Mouse (Mus musculus) forebrain, embryonic 16.5 days (tissue): Measurements from ENCODE around the gene Dph5. TPM values are rescaled to one million over a fixed set of nuclear protein-coding genes. Genes with fewer than 3 reads are reported as not detected.
"Not testable (repeated sequence)": the region's sequence is repeated elsewhere in the genome, so short reads cannot be mapped to it uniquely, and the experiment has no call there.

Source experiments
- ATAC-seq: fragments of 200-750 bp; cut with Nextera tagmentation; 2 replicates; pipeline ENCODE4 v1.8.0; 2017; ENCODE audit warnings: mild to moderate bottlenecking, moderate library complexity
- H3K27ac ChIP-seq: fragments of 300-500 bp; sonication (generic); 2 replicates; pipeline ENCODE4 v1.5.1; 2014; ENCODE audit warnings: low read length, control low read depth
- H3K27me3 ChIP-seq: fragments of 300-500 bp; sonication (generic); replicated peaks from 2 replicates; pipeline ENCODE4 v1.6.1; 2014; ENCODE audit warnings: low read length; ENCODE audit not compliant: control insufficient read depth, insufficient read depth
- H3K36me3 ChIP-seq: fragments of 300-500 bp; sonication (generic); 2 replicates; pipeline ENCODE4 v1.6.1; 2014; ENCODE audit not compliant: control insufficient read depth, insufficient read depth
- H3K4me1 ChIP-seq: fragments of 300-500 bp; sonication (generic); replicated peaks from 2 replicates; pipeline ENCODE4 v1.6.1; 2014; ENCODE audit warnings: low read length; ENCODE audit not compliant: control insufficient read depth, insufficient read depth
- H3K4me2 ChIP-seq: fragments of 300-500 bp; sonication (generic); 2 replicates; pipeline ENCODE4 v1.6.1; 2014; ENCODE audit warnings: mild to moderate bottlenecking, low read length, control low read depth
- H3K4me3 ChIP-seq: fragments of 300-500 bp; sonication (generic); replicated peaks from 2 replicates; pipeline ENCODE4 v1.5.1; 2014; ENCODE audit warnings: mild to moderate bottlenecking, low read length, control low read depth
- H3K9ac ChIP-seq: fragments of 300-500 bp; sonication (generic); replicated peaks from 2 replicates; pipeline ENCODE4 v1.6.1; 2014; ENCODE audit warnings: low read depth, low read length, control low read depth
- H3K9me3 ChIP-seq: fragments of 300-500 bp; sonication (generic); 2 replicates; pipeline ENCODE4 v1.6.1; 2016; ENCODE audit warnings: low read length; ENCODE audit not compliant: control insufficient read depth
- WGBS: fragments of 180-500 bp; shearing (Covaris S2); extraction: QIAGEN DNeasy Blood & Tissue Kit; methylation state at CpG from one replicate; pipeline ENCODE4 v1.1.7; 2014; 5-methylcytosine and 5-hydroxymethylcytosine counted together
- polyA plus RNA-seq: library from polyadenylated mRNA; unstranded; fragments of >200 nt; fragmentation: Nextera tagmentation; extraction: Ambion mirVana; gene quantifications from 2 replicates; pipeline ENCODE4 v1.2.1, GENCODE M21; 2015

Dph5 gene
- polyA plus RNA-seq, 1 experiment from 2014 or later = 30.2 TPM

DNA sequence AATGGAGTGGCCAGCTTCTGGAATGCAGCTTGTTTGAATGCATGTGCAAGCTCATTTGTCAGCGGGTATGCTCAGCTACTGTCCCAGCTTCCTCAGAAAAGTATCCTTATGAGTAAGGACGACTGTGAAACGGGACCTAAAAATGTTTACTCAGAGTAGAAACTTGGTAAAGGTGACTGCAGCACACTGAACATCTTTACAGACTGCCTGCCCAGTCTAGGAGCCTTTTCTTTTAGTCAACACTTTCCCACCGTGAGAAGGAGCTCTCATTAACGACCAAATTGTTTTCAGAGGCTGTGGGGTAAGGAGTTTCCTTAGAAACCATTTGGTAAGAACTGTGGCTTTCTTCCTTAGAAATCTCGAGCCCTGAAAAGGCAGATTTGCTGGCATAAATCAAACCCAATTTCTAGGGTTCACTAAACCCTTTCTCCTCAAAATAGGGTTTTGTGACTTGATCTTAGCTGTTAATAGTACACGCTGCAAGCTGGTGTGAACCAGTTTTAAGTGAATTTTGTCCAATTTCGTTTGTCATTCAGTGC, 31.1 kb upstream of the Dph5 start:
- ATAC-seq = peak; percentile 86
- Histone ChIP-seq H3K4me3 (no peak overlapping the region), H3K4me1 (peaks cover 14% of the 10 kb centered on the region), H3K9ac (no peak overlapping the region), H3K27ac (peak overlapping the region; percentile 39; the same call in 1 of the 2 replicates), H3K9me3 (no peaks in the 10 kb centered on the region), H3K4me2 (peak overlapping the region; percentile 23), H3K36me3 (no peaks in the 10 kb centered on the region), H3K27me3 (no peaks in the 10 kb centered on the region)
- 3% methylated on average over 8 of the region's 8 CpGs for WGBS

DNA sequence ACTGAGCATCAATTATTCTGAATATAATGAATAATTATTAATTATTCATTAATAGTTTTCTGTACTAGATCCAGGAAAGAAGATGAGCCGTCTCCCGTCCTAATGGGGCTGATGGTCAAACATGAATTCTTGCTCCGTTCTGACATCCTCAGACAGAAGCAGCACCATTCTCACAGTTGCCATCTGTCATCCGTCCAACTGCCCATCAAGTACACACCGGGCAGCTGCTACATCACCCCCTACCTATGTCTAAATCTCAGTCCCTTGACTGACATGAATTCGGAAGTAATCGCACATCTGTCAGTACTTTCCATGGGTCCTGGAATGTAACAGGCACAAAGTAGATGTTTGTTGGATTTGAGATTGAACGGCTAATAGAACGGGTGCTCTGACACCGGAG, 30.2 kb upstream of the Dph5 start:
- Histone ChIP-seq H3K36me3 (no peaks in the 10 kb centered on the region), H3K27me3 (no peaks in the 10 kb centered on the region), H3K27ac (peak overlapping the region; percentile 26), H3K9me3 (no peaks in the 10 kb centered on the region), H3K9ac (no peak overlapping the region), H3K4me2 (no peak overlapping the region), H3K4me1 (peaks cover 14% of the 10 kb centered on the region), H3K4me3 (no peak overlapping the region)
- no peak for ATAC-seq
- 18% methylated on average over 10 of the region's 10 CpGs for WGBS

DNA sequence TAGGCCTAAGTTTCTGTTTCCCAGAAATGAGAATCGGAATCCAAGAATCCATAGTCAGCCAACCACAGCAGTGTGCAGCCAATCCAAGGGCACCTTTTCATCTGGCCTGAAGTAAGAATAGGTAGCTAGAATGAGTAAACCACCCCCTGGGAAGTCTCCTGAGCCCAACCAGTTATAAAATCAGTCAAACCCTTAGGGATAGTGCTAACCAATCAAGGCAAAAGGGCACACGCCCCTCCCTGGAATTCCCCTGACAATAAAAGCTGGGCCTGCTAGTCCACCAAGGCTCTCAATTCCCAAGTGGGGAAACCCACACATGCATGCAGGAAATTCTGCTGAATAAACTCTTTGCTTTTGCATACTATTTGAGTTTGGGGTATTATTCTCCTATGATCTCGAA, 28.8 kb upstream of the Dph5 start:
- H3K27me3 ChIP-seq = no peaks in the 10 kb centered on the region
- H3K4me1 ChIP-seq = peaks cover 14% of the 10 kb centered on the region
- no peak overlapping the region for H3K9ac ChIP-seq
- H3K4me3 ChIP-seq = no peak overlapping the region
- no peak overlapping the region for H3K4me2 ChIP-seq
- 77% methylated on average over 3 of the region's 3 CpGs for WGBS
- ATAC-seq = no peak
- H3K9me3 ChIP-seq = no peaks in the 10 kb centered on the region
- H3K27ac ChIP-seq = no peak overlapping the region
- no peaks in the 10 kb centered on the region for H3K36me3 ChIP-seq

DNA sequence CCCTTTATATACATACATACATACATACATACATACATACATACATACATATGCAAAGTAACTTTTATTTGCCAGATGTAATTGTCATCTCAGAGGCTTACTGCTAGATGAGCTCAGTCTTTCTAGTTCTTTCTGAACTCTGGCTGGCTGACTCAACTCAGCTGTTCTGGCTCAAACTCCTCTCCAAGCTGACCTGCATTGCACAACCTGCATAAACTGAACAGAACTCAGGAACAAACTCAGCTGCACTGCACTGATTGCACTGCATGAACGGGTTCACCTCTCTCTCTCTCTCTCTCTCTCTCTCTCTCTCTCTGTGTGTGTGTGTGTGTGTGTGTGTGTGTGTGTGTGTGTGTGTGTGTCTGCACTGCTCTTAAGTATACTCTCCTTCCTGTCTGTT, 26.9 kb upstream of the Dph5 start:
- not testable (repeated sequence) for ATAC-seq
- H3K4me1 ChIP-seq = peaks cover 11% of the 10 kb centered on the region
- 100% methylated on average over 1 of the region's 1 CpGs for WGBS

DNA sequence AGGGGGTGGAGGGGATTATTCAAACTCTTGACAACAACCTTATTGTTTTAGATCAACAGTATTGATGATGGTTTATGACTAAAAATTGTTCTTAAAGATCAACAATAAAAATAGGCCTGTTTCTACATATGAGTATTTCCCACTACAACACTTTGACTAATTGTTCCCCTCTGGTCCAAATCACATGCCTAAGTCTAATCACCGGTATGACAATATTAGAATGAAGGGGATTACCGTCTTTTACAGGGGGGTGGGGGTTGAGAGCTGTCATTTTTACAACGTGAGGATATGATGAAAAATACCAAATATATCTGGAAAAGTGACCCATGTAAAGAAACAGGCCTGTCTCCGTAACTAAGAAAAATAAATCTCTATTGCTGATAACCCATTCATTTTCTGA, 24.1 kb upstream of the Dph5 start:
- Histone ChIP-seq H3K4me1 (no peaks in the 10 kb centered on the region), H3K36me3 (no peaks in the 10 kb centered on the region), H3K4me3 (no peak overlapping the region), H3K9me3 (no peaks in the 10 kb centered on the region), H3K4me2 (no peak overlapping the region), H3K9ac (no peak overlapping the region), H3K27ac (no peak overlapping the region), H3K27me3 (no peaks in the 10 kb centered on the region)
- WGBS = 82% methylated on average over 4 of the region's 4 CpGs
- no peak for ATAC-seq

More for the DNA sequence above, 26.9 kb upstream of the Dph5 start:
- H3K36me3 ChIP-seq, H3K4me2 ChIP-seq, H3K27ac ChIP-seq, H3K9me3 ChIP-seq, H3K4me3 ChIP-seq, H3K27me3 ChIP-seq, H3K9ac ChIP-seq: not testable (repeated sequence)

DNA sequence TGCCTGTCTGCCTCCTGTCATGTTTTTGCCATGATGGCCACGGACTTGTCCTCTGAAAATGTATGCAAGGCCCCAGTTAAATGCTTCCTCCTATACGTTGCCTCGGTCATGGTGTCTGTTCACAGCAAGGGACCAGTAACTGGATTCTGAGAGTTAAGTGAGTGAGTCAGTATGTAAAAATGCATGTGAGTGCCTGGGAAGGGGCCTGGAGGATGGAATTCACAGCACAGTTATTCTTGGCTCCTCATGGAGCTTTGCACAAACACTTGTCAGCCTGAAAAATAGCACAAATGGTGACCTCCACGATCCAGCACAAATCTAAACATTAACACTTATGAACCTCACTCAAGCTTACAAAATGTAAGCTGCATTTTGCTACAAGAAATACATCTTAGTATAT, 20.5 kb upstream of the Dph5 start:
- Histone ChIP-seq H3K27me3 (no peaks in the 10 kb centered on the region), H3K4me2 (no peak overlapping the region), H3K9ac (no peak overlapping the region), H3K4me3 (no peak overlapping the region), H3K4me1 (no peaks in the 10 kb centered on the region), H3K9me3 (no peaks in the 10 kb centered on the region), H3K36me3 (no peaks in the 10 kb centered on the region), H3K27ac (no peak overlapping the region)
- 85% methylated on average over 4 of the region's 4 CpGs for WGBS
- no peak for ATAC-seq

DNA sequence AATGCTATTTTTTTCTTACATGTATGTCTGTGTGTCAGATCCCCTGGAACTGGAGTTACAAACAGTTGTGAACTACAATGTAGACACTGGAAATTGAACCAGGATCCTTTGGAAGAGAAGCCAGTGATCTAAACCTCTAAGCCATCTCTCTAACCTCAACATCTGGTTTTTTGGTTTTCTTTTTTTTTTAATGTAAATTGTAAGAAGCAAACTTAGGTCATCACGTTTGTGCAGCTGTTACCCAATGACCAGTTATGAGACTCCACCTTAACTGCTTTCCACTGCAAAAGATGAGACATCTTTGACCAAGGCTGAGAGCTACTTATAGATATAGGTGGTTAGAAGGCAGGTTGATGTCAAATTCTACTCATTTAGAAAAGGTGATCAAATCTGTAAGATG, 19.7 kb upstream of the Dph5 start:
- Histone ChIP-seq H3K9ac (no peak overlapping the region), H3K27me3 (no peaks in the 10 kb centered on the region), H3K27ac (no peak overlapping the region)

DNA sequence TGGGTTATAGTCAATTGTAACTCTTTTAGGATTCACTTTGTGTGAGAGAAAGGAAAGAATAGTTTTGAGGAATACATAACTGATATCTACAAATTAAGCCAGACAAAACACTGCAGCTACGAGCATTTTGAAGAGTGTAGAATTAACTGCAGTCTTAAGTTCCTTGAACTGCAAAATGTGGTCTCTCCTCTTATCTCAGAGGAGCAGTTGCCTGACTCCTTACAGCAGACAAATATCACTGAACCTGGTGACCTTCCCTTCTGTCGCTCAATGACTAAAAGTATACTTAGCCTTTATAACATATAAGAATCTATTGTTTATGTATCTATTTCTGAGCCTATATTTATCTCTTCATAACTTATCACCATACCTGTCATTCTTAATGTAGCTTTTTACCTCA, 18.3 kb upstream of the Dph5 start:
- H3K9me3 ChIP-seq = no peaks in the 10 kb centered on the region
- no peak overlapping the region for H3K27ac ChIP-seq
- no peak overlapping the region for H3K9ac ChIP-seq
- no peaks in the 10 kb centered on the region for H3K27me3 ChIP-seq
- no peaks in the 10 kb centered on the region for H3K36me3 ChIP-seq
- H3K4me3 ChIP-seq = no peak overlapping the region
- H3K4me2 ChIP-seq = no peak overlapping the region
- WGBS = 86% methylated on average over 2 of the region's 2 CpGs
- H3K4me1 ChIP-seq = no peaks in the 10 kb centered on the region
- ATAC-seq = no peak

More for the DNA sequence above, 19.7 kb upstream of the Dph5 start:
- H3K4me1 ChIP-seq = no peaks in the 10 kb centered on the region
- 77% methylated on average over 1 of the region's 1 CpGs for WGBS
- H3K4me3 ChIP-seq = no peak overlapping the region
- H3K36me3 ChIP-seq = no peaks in the 10 kb centered on the region
- no peaks in the 10 kb centered on the region for H3K9me3 ChIP-seq
- no peak for ATAC-seq
- no peak overlapping the region for H3K4me2 ChIP-seq

DNA sequence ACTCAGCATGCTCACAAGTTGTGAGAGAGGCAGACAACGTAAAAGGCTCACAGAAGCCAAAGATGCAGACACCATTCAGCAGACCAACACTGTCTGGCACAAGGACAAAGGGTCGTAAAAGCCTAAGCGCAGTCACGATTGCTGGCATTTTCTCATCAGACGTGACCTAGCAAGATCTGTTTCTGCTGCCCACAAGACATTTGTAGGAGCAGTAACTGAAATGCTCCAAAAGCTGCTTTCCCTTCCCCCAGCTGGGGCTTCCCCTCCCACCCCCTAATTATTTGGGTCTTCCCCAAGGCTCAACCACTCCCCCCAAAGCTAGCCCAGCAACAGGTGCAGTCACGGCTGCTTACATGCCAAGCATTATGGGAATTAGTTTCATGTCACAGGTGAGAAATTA, 12.1 kb upstream of the Dph5 start:
- H3K9ac ChIP-seq = no peak overlapping the region
- H3K27ac ChIP-seq = no peak overlapping the region
- H3K4me1 ChIP-seq = no peaks in the 10 kb centered on the region
- H3K36me3 ChIP-seq = no peaks in the 10 kb centered on the region
- H3K4me3 ChIP-seq = no peak overlapping the region
- H3K9me3 ChIP-seq = no peaks in the 10 kb centered on the region
- H3K27me3 ChIP-seq = no peaks in the 10 kb centered on the region
- no peak overlapping the region for H3K4me2 ChIP-seq
- ATAC-seq = no peak
- WGBS = 20% methylated on average over 6 of the region's 6 CpGs

DNA sequence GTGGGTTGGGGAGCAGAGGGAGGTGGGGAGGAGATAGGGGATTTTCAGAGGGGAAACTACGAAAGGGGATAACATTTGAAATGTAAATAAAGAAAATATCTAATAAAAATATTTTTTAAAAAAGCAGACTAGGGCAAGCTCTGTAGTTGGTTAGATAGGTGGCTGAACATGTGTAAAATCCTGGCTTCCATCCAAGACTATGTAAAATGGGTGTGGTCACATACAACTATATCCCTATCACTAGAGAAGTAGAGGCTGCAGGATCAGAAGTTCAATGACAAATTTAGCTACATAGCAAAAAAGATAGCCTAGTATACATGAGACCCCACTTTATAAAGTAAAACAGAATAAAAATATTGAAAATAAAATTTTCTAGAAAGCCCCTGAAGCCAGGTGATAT, 10.5 kb upstream of the Dph5 start:
- WGBS = 100% methylated on average over 1 of the region's 1 CpGs
- no peak for ATAC-seq
- Histone ChIP-seq H3K36me3 (no peaks in the 10 kb centered on the region), H3K27me3 (no peaks in the 10 kb centered on the region), H3K9me3 (no peaks in the 10 kb centered on the region), H3K4me3 (no peak overlapping the region), H3K4me2 (no peak overlapping the region), H3K9ac (no peak overlapping the region), H3K4me1 (no peaks in the 10 kb centered on the region), H3K27ac (no peak overlapping the region)
